Mouse (Mus musculus) lung, embryonic 16.5 days (tissue): ENCODE data around the gene Ppef1. TPM values are rescaled to one million over a fixed set of nuclear protein-coding genes. Genes with fewer than 3 reads are reported as not detected.
"Not testable (repeated sequence)": the region's sequence is repeated elsewhere in the genome, so short reads cannot be mapped to it uniquely, and the experiment has no call there.

Experiments
- ATAC-seq: fragments of 200-750 bp; cut with Nextera tagmentation; 2 replicates; pipeline ENCODE4 v1.8.0; 2017; ENCODE audit warnings: low read depth, mild to moderate bottlenecking, moderate library complexity
- H3K27ac ChIP-seq: fragments of 300-500 bp; sonication (generic); 2 replicates; pipeline ENCODE4 v1.5.1; 2014; ENCODE audit warnings: mild to moderate bottlenecking, control low read depth, low read length
- H3K27me3 ChIP-seq: fragments of 300-500 bp; sonication (generic); 2 replicates; pipeline ENCODE4 v1.6.1; 2014; ENCODE audit warnings: low read depth, low read length, mixed read lengths; ENCODE audit not compliant: control insufficient read depth, insufficient read depth
- H3K36me3 ChIP-seq: fragments of 300-500 bp; sonication (generic); 2 replicates; pipeline ENCODE4 v1.6.1; 2014; ENCODE audit warnings: low read length; ENCODE audit not compliant: control insufficient read depth, insufficient read depth
- H3K4me1 ChIP-seq: fragments of 300-500 bp; sonication (generic); replicated peaks from 2 replicates; pipeline ENCODE4 v1.6.1; 2014; ENCODE audit warnings: low read length, mixed read lengths; ENCODE audit not compliant: control insufficient read depth, insufficient read depth
- H3K4me2 ChIP-seq: fragments of 300-500 bp; sonication (generic); 2 replicates; pipeline ENCODE4 v1.6.1; 2014; ENCODE audit warnings: low read depth, low read length, control low read depth
- H3K4me3 ChIP-seq: fragments of 300-500 bp; sonication (generic); 2 replicates; pipeline ENCODE4 v1.5.1; 2014; ENCODE audit warnings: mild to moderate bottlenecking, low read length, control low read depth
- H3K9ac ChIP-seq: fragments of 300-500 bp; sonication (generic); 2 replicates; pipeline ENCODE4 v1.6.1; 2014; ENCODE audit warnings: low read length, control low read depth
- H3K9me3 ChIP-seq: fragments of 300-500 bp; sonication (generic); 2 replicates; pipeline ENCODE4 v1.6.1; 2016; ENCODE audit warnings: low read length; ENCODE audit not compliant: control insufficient read depth
- WGBS: fragments of 180-500 bp; shearing (Covaris S2); extraction: QIAGEN DNeasy Blood & Tissue Kit; methylation state at CpG from one replicate; pipeline ENCODE4 v1.1.7; 2014; 5-methylcytosine and 5-hydroxymethylcytosine counted together
- polyA plus RNA-seq: library from polyadenylated mRNA; unstranded; fragments of >200 nt; fragmentation: Nextera tagmentation; extraction: Ambion mirVana; gene quantifications from 2 replicates; pipeline ENCODE4 v1.2.1, GENCODE M21; 2015

Gene Ppef1
- polyA plus RNA-seq, result 0.08 and 0.13 TPM in 2 replicates

DNA sequence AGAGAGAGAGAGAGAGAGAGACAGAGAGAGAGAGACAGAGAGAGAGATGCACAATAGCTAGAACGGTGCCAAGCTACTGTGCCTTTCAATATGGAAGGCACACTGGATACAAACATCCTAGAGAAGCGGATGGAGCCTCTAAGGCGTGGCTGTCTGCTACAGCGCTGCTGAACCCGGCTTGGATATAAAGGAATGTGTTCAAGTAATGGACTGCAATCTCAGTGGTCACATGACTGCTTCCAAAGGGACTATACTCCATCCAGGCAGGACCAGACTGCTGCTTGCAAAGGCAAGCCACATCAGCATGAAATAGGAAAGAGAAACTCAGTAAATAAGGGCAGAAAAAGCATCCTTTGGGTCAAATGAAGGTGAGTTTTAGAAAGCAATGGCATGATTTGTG is at the start of gene Ppef1:
TSS of gene Ppef1 (minus strand) at position 116 of the 400 bp plus-strand sequence.
- no peak for ATAC-seq
- no peaks in the 10 kb centered on the region for H3K9me3 ChIP-seq
- no peak within 1 kb of the TSS for H3K9ac ChIP-seq
- H3K36me3 ChIP-seq, result no peaks in the 10 kb centered on the region
- H3K27me3 ChIP-seq, result peaks cover 3% of the 10 kb centered on the region; the same call in 1 of the 2 replicates
- H3K27ac ChIP-seq, result no peak within 1 kb of the TSS
- H3K4me3 ChIP-seq, result no peak within 1 kb of the TSS
- H3K4me2 ChIP-seq, result no peak within 1 kb of the TSS
- H3K4me1 ChIP-seq, result no peaks in the 10 kb centered on the region
- 58% methylated on average over 5 of the region's 5 CpGs for WGBS

DNA sequence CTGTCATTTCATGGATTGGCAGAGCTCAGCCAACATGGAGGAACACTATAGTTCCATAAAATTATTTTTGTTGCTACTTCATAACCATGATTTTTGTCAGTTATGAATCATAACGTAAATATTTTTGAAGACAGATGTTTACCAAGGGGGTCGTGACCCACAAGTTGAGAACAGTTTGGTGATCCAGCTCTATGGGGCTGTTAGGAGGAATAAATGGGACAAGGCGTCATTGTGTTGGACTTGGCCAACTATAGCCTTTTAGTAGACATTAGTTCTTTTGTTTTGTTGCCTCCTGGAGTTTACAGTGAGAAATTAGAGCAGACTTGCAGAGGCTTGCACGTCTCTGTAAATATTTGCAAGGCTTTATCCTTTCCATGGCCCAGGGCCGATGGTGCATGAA is 46.7 kb upstream of the Ppef1 start:
- WGBS, result 52% methylated on average over 5 of the region's 5 CpGs
- 0 out of 2 replicates have a peak, but pooled peaks have one; percentile 36 for ATAC-seq
- H3K27ac ChIP-seq, result no peak overlapping the region
- no peaks in the 10 kb centered on the region for H3K9me3 ChIP-seq
- H3K4me2 ChIP-seq, result no peak overlapping the region
- H3K36me3 ChIP-seq, result no peaks in the 10 kb centered on the region
- no peaks in the 10 kb centered on the region for H3K4me1 ChIP-seq
- 0 out of 2 replicates have a peak, but pooled peaks cover 2% of the 10 kb centered on the region for H3K27me3 ChIP-seq
- H3K4me3 ChIP-seq, result no peak overlapping the region
- no peak overlapping the region for H3K9ac ChIP-seq

DNA sequence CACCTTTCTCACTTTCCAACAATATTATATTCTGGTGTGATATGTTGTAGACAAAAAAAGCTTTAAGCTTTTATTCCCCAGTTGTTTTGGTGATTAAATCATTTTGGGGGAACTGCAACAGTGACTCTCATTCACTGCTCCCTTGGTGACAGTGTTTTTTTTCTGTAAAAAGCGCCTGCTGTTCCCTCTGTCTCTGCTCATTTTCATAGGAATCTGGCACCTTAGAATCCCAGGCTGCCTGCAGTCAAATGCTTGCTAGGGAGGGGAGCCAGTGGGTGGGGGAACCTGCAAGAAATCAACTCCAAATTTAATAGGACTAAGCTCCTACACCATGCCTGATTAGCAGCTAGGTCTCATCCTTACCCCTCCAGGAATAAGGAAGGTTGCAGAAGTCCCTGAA is 37.5 kb upstream of the Ppef1 start:
- ATAC-seq, result no peak
- H3K27me3 ChIP-seq, result peaks cover 4% of the 10 kb centered on the region
- H3K9ac ChIP-seq, result no peak overlapping the region
- H3K9me3 ChIP-seq, result no peaks in the 10 kb centered on the region
- H3K4me2 ChIP-seq, result no peak overlapping the region
- no peak overlapping the region for H3K4me3 ChIP-seq
- H3K36me3 ChIP-seq, result no peaks in the 10 kb centered on the region
- H3K4me1 ChIP-seq, result no peaks in the 10 kb centered on the region
- WGBS, result 27% methylated on average over 1 of the region's 1 CpGs
- no peak overlapping the region for H3K27ac ChIP-seq

DNA sequence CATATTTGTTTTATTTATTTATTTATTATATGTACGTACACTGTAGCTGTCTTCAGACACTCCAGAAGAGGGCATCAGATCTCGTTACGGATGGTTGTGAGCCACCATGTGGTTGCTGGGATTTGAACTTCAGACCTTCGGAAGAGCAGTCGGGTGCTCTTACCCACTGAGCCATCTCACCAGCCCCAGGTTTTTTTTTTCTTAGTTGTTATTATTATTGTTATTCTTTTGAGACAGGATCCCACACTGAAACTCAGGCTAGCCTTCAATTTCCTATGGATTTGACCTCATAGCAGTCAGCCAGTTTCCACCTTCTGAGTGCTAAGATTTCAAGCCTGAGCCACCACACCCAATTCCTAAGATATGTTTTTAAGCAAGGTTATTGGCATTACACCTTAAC is 34.1 kb upstream of the Ppef1 start:
- not testable (repeated sequence) for H3K4me1 ChIP-seq, H3K4me2 ChIP-seq, H3K27ac ChIP-seq, H3K27me3 ChIP-seq, H3K9me3 ChIP-seq, ATAC-seq, H3K9ac ChIP-seq, H3K4me3 ChIP-seq, H3K36me3 ChIP-seq
- WGBS, result 75% methylated on average over 5 of the region's 5 CpGs

DNA sequence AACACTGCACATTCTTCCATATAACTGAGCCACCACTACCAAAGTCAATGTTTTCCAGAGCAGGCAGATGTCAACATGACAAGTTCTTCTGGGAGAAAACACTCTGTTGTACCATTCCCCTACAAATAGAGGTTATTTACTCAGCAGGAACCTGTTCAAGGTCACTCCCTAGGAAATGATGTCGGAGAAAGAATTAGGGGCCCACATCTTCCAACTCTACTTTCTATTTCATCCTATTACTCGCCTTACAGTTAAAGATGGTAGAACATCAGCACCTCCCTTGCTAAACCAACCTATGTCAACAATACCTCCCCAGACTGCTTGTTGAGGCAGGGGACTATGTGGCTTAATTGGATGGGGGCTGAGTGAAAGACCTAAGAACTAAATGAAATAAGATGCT is 32.1 kb upstream of the Ppef1 start, which contains the start of gene Rs1:
TSS of gene Rs1 (plus strand) at position 301 of the 400 bp plus-strand sequence.
- no peaks in the 10 kb centered on the region for H3K4me1 ChIP-seq
- ATAC-seq, result no peak
- 71% methylated on average over 2 of the region's 2 CpGs for WGBS
- H3K27ac ChIP-seq, result no peak within 1 kb of the TSS
- peak within 1 kb of the TSS; percentile 50 for H3K4me2 ChIP-seq
- no peaks in the 10 kb centered on the region for H3K36me3 ChIP-seq
- no peaks in the 10 kb centered on the region for H3K9me3 ChIP-seq
- peaks cover 4% of the 10 kb centered on the region for H3K27me3 ChIP-seq
- H3K4me3 ChIP-seq, result peak within 1 kb of the TSS; percentile 59
- H3K9ac ChIP-seq, result no peak within 1 kb of the TSS

DNA sequence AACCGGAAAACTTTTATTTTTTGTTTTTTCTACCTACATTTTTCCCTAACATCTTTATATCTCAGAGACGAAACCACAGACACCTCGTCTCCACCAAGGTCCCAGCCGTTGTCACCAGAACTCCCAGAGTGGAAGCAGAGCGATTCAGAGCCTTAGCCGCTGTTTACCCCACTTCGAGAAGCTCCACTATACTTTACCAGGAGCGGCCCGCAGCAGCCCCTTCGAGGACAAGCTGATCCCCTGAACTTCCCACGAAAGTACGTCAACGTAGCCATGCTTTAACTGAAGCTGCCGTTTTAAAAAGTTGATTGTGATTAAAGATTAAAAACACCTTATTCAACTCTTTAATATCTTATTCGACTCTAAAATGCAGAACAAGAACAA is 30.7 kb upstream of the Ppef1 start:
- Histone ChIP-seq H3K27ac (0 out of 2 replicates have a peak overlapping the region, but pooled peaks have one; percentile 10), H3K4me3 (peak overlapping the region; percentile 59), H3K9ac (peak overlapping the region; percentile 41; the same call in 1 of the 2 replicates), H3K36me3 (no peaks in the 10 kb centered on the region), H3K9me3 (no peaks in the 10 kb centered on the region), H3K4me1 (no peaks in the 10 kb centered on the region), H3K27me3 (peaks cover 2% of the 10 kb centered on the region), H3K4me2 (peak overlapping the region; percentile 50)
- ATAC-seq, result peak; percentile 91
- 20% methylated on average over 15 of the region's 15 CpGs for WGBS

DNA sequence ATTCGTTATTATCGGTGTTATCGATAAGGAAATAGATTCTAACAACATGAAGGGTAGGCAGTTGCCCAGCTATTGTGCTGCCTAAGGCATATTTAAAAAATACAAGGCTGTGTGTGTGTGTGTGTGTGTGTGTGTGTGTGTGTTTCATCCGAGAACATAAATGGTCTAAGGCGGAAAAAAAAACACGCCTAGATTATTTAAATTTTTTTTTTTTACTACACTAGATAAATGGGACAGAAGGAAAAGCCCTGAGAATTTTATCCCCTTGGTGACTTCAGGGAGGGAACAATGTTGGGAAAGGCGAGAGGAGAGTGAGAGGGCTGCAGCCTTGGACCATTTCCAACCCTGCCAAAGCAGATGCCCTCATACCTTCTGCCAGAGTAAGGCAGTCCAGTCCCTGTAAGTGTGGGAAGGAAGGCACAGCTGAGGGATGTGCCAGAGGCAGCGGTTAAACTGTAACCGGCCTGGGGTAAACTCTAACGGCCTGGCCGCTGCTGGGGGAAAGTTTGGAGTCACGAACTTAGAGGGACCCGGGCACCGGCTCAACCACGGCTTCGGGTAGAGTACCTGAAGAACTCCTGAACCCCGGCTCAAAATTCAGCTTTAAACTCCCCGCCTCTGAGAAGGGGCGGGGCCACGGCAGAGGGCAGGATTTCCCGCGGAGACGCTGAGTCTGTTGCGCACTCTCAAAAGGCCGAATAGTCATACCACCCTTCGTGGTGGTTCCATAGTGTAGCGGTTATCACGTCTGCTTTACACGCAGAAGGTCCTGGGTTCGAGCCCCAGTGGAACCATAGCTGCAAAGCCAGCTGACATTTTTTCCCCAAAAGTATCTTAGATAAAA is 30.0 kb upstream of the Ppef1 start:
- peak overlapping the region; percentile 52 for H3K9ac ChIP-seq
- 25% methylated on average over 30 of the region's 30 CpGs for WGBS
- H3K27ac ChIP-seq, result no peak overlapping the region

DNA sequence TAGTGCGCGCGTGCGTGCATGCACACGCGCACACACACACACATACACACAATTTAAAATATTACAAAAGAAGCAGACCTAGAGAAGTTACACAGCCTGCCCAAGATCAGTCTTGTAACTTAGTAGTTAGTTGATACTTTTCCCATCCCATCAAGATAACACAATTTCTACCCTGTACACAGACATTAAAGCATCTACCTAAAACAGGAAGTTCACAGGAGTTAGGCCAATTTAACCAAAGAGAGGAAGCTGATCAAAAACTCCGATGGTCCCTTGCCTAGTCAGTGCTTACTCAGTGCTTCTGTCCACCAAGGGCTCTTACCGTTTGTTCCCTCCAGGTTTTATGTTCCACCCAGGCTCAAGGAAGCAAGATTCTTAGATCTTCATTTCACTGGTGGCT is 15.2 kb upstream of the Ppef1 start:
- no peaks in the 10 kb centered on the region for H3K27me3 ChIP-seq
- H3K36me3 ChIP-seq, result no peaks in the 10 kb centered on the region
- no peaks in the 10 kb centered on the region for H3K4me1 ChIP-seq
- H3K9me3 ChIP-seq, result no peaks in the 10 kb centered on the region
- WGBS, result 89% methylated on average over 8 of the region's 8 CpGs
- H3K27ac ChIP-seq, result no peak overlapping the region
- H3K9ac ChIP-seq, result no peak overlapping the region
- no peak for ATAC-seq
- H3K4me2 ChIP-seq, result no peak overlapping the region
- no peak overlapping the region for H3K4me3 ChIP-seq

More for the DNA sequence above, 30.0 kb upstream of the Ppef1 start:
- H3K4me2 ChIP-seq, result peak overlapping the region; percentile 50
- peak overlapping the region; percentile 59 for H3K4me3 ChIP-seq
- H3K9me3 ChIP-seq, result no peaks in the 10 kb centered on the region
- no peaks in the 10 kb centered on the region for H3K4me1 ChIP-seq
- peaks cover 2% of the 10 kb centered on the region for H3K27me3 ChIP-seq
- ATAC-seq, result peak; percentile 97
- H3K36me3 ChIP-seq, result no peaks in the 10 kb centered on the region

DNA sequence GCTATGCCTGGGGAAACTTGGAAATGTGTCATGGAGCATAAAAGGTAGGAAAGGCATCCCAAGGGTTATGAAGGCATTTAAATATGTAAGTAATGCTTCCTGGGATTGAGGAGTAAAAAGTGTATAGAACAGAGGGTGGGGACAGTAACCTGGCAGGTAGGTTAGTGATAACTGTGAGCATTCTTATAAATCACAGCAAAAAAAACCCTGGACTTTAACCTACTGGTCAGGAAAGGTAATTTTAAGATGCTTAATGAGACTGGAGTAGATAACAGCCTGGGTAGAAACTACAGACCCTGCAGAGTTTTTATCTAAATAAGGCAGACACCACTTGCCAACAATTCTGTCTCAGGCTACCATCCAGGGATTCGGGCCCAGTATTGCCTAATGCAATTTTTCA is 13.1 kb upstream of the Ppef1 start:
- Histone ChIP-seq H3K4me1 (no peaks in the 10 kb centered on the region), H3K4me2 (no peak overlapping the region), H3K27me3 (no peaks in the 10 kb centered on the region), H3K9me3 (no peaks in the 10 kb centered on the region), H3K27ac (no peak overlapping the region), H3K9ac (no peak overlapping the region), H3K36me3 (no peaks in the 10 kb centered on the region), H3K4me3 (no peak overlapping the region)
- no peak for ATAC-seq
- 70% methylated on average over 1 of the region's 1 CpGs for WGBS
